Mouse (Mus musculus) kidney, embryonic 16.5 days (tissue): Measurements from ENCODE around the gene Abcc4. TPM values are rescaled to one million over a fixed set of nuclear protein-coding genes. Genes with fewer than 3 reads are reported as not detected.
A peak's percentile ranks its signal among the peaks of the same experiment; 100 is the strongest.

ENCODE experiments used
- ATAC-seq: fragments of 200-750 bp; cut with Nextera tagmentation; 2 replicates; pipeline ENCODE4 v1.8.0; 2017; ENCODE audit warnings: moderate TSS enrichment; ENCODE audit not compliant: low FRiP score, low TSS enrichment
- H3K27ac ChIP-seq: fragments of 300-500 bp; sonication (generic); 2 replicates; pipeline ENCODE4 v1.5.1; 2014; ENCODE audit warnings: low read length
- H3K27me3 ChIP-seq: fragments of 300-500 bp; sonication (generic); 2 replicates; pipeline ENCODE4 v1.6.1; 2014; ENCODE audit warnings: low read length, control low read depth, mixed read lengths; ENCODE audit not compliant: insufficient read depth
- H3K36me3 ChIP-seq: fragments of 300-500 bp; sonication (generic); 2 replicates; pipeline ENCODE4 v1.6.1; 2014; ENCODE audit warnings: low read length, control low read depth, mixed read lengths; ENCODE audit not compliant: insufficient read depth
- H3K4me1 ChIP-seq: fragments of 300-500 bp; sonication (generic); 2 replicates; pipeline ENCODE4 v1.6.1; 2014; ENCODE audit warnings: low read length, control low read depth, mixed read lengths; ENCODE audit not compliant: insufficient read depth
- H3K4me2 ChIP-seq: fragments of 300-500 bp; sonication (generic); replicated peaks from 2 replicates; pipeline ENCODE4 v1.6.1; 2014; ENCODE audit warnings: low read depth, low read length
- H3K4me3 ChIP-seq: fragments of 300-500 bp; sonication (generic); 2 replicates; pipeline ENCODE4 v1.5.1; 2014; ENCODE audit warnings: mild to moderate bottlenecking, low read length
- H3K9ac ChIP-seq: fragments of 300-500 bp; sonication (generic); replicated peaks from 2 replicates; pipeline ENCODE4 v1.6.1; 2014; ENCODE audit warnings: low read length
- H3K9me3 ChIP-seq: fragments of 300-500 bp; sonication (generic); 2 replicates; pipeline ENCODE4 v1.6.1; 2016; ENCODE audit warnings: low read length, control low read depth
- WGBS: fragments of 180-500 bp; shearing (Covaris S2); extraction: QIAGEN DNeasy Blood & Tissue Kit; methylation state at CpG from one replicate; pipeline ENCODE4 v1.1.7; 2014; 5-methylcytosine and 5-hydroxymethylcytosine counted together
- polyA plus RNA-seq: library from polyadenylated mRNA; unstranded; fragments of >200 nt; fragmentation: Nextera tagmentation; extraction: Ambion mirVana; gene quantifications from 2 replicates; pipeline ENCODE4 v1.2.1, GENCODE M21; 2015

Gene Abcc4
- polyA plus RNA-seq, 1 experiment from 2014 or later, result 7.4 TPM

GRCm38 (mm10) chr14:118733146-118733545, 27.1 kb upstream of the Abcc4 start:
- no peak overlapping the region for H3K27ac ChIP-seq
- H3K4me1 ChIP-seq, result no peaks in the 10 kb centered on the region; the same call in 1 of the 2 replicates
- 67% methylated on average over 5 of the region's 5 CpGs for WGBS
- H3K9ac ChIP-seq, result no peak overlapping the region
- H3K4me2 ChIP-seq, result no peak overlapping the region
- no peak for ATAC-seq
- no peaks in the 10 kb centered on the region for H3K27me3 ChIP-seq
- H3K9me3 ChIP-seq, result no peaks in the 10 kb centered on the region
- no peak overlapping the region for H3K4me3 ChIP-seq
- H3K36me3 ChIP-seq, result no peaks in the 10 kb centered on the region

- H3K4me3 ChIP-seq, result no peak overlapping the region
- no peak overlapping the region for H3K27ac ChIP-seq
- no peak for ATAC-seq
- H3K27me3 ChIP-seq, result no peaks in the 10 kb centered on the region
- no peaks in the 10 kb centered on the region for H3K9me3 ChIP-seq
- H3K4me2 ChIP-seq, result no peak overlapping the region
- WGBS, result 81% methylated on average over 5 of the region's 5 CpGs
- H3K4me1 ChIP-seq, result no peaks in the 10 kb centered on the region
- no peaks in the 10 kb centered on the region for H3K36me3 ChIP-seq
- no peak overlapping the region for H3K9ac ChIP-seq
Measured at GRCm38 (mm10) chr14:118730631-118731030, 24.6 kb upstream of the Abcc4 start.

GRCm38 (mm10) chr14:118725467-118725866, 19.4 kb upstream of the Abcc4 start:
- H3K9me3 ChIP-seq, result no peaks in the 10 kb centered on the region
- no peak overlapping the region for H3K27ac ChIP-seq
- H3K4me1 ChIP-seq, result no peaks in the 10 kb centered on the region
- no peaks in the 10 kb centered on the region for H3K27me3 ChIP-seq
- no peaks in the 10 kb centered on the region for H3K36me3 ChIP-seq
- no peak overlapping the region for H3K4me2 ChIP-seq
- no peak for ATAC-seq
- WGBS, result 91% methylated on average over 5 of the region's 5 CpGs
- no peak overlapping the region for H3K4me3 ChIP-seq
- no peak overlapping the region for H3K9ac ChIP-seq

- H3K36me3 ChIP-seq, result no peaks in the 10 kb centered on the region
- no peak overlapping the region for H3K4me2 ChIP-seq
- WGBS, result 84% methylated on average over 11 of the region's 11 CpGs
- H3K4me1 ChIP-seq, result peaks cover 10% of the 10 kb centered on the region
- H3K27ac ChIP-seq, result no peak overlapping the region
- no peak overlapping the region for H3K4me3 ChIP-seq
- H3K9ac ChIP-seq, result no peak overlapping the region
- H3K27me3 ChIP-seq, result no peaks in the 10 kb centered on the region
- no peaks in the 10 kb centered on the region for H3K9me3 ChIP-seq
- ATAC-seq, result no peak
Measured at GRCm38 (mm10) chr14:118723920-118724693, 18.1 kb upstream of the Abcc4 start.

- Histone ChIP-seq H3K9ac (no peak overlapping the region), H3K4me3 (no peak overlapping the region), H3K4me2 (no peak overlapping the region), H3K27ac (no peak overlapping the region), H3K27me3 (no peaks in the 10 kb centered on the region), H3K9me3 (no peaks in the 10 kb centered on the region), H3K4me1 (peaks cover 18% of the 10 kb centered on the region), H3K36me3 (no peaks in the 10 kb centered on the region)
- 0 out of 2 replicates have a peak, but pooled peaks have one; percentile 9 for ATAC-seq
- 48% methylated on average over 10 of the region's 10 CpGs for WGBS
Measured at GRCm38 (mm10) chr14:118719566-118720174, 13.7 kb upstream of the Abcc4 start.

- WGBS, result 46% methylated on average over 7 of the region's 7 CpGs
- H3K4me3 ChIP-seq, result no peak overlapping the region
- peak; percentile 74 for ATAC-seq
- H3K9ac ChIP-seq, result no peak overlapping the region
- no peaks in the 10 kb centered on the region for H3K9me3 ChIP-seq
- H3K4me1 ChIP-seq, result peaks cover 26% of the 10 kb centered on the region
- H3K27me3 ChIP-seq, result no peaks in the 10 kb centered on the region
- no peaks in the 10 kb centered on the region for H3K36me3 ChIP-seq
- no peak overlapping the region for H3K27ac ChIP-seq
- H3K4me2 ChIP-seq, result no peak overlapping the region
Measured at GRCm38 (mm10) chr14:118718576-118718975, 12.6 kb upstream of the Abcc4 start.

- no peak overlapping the region for H3K4me2 ChIP-seq
- no peak overlapping the region for H3K4me3 ChIP-seq
- H3K9ac ChIP-seq, result no peak overlapping the region
- H3K36me3 ChIP-seq, result no peaks in the 10 kb centered on the region
- no peak overlapping the region for H3K27ac ChIP-seq
- peaks cover 36% of the 10 kb centered on the region for H3K4me1 ChIP-seq
- H3K27me3 ChIP-seq, result no peaks in the 10 kb centered on the region
- ATAC-seq, result no peak
- H3K9me3 ChIP-seq, result no peaks in the 10 kb centered on the region
- 84% methylated on average over 16 of the region's 16 CpGs for WGBS
Measured at GRCm38 (mm10) chr14:118716372-118717312, 10.6 kb upstream of the Abcc4 start.

- Histone ChIP-seq H3K36me3 (no peaks in the 10 kb centered on the region), H3K27ac (no peak overlapping the region), H3K4me1 (peaks cover 36% of the 10 kb centered on the region), H3K9me3 (no peaks in the 10 kb centered on the region), H3K27me3 (no peaks in the 10 kb centered on the region), H3K9ac (no peak overlapping the region), H3K4me3 (no peak overlapping the region), H3K4me2 (no peak overlapping the region)
- ATAC-seq, result no peak
- 74% methylated on average over 6 of the region's 6 CpGs for WGBS
Measured at GRCm38 (mm10) chr14:118714720-118715119, 8.7 kb upstream of the Abcc4 start.

GRCm38 (mm10) chr14:118714320-118714719, 8.3 kb upstream of the Abcc4 start:
- WGBS, result 82% methylated on average over 2 of the region's 2 CpGs
- Histone ChIP-seq H3K4me2 (no peak overlapping the region), H3K4me3 (no peak overlapping the region), H3K4me1 (peaks cover 35% of the 10 kb centered on the region), H3K27me3 (no peaks in the 10 kb centered on the region), H3K36me3 (no peaks in the 10 kb centered on the region), H3K9ac (no peak overlapping the region), H3K27ac (no peak overlapping the region), H3K9me3 (no peaks in the 10 kb centered on the region)
- ATAC-seq, result no peak
